Mouse (Mus musculus) CH12.LX (cell line): ENCODE measurements around the gene Camta1. TPM values are rescaled to one million over a fixed set of nuclear protein-coding genes. Genes with fewer than 3 reads are reported as not detected.

Experiments used
- DNase-seq: peaks from one replicate; pipeline ENCODE4 v3.0.0-alpha.2; 2013; ENCODE audit errors: extremely low read depth
- H3K27ac ChIP-seq: 2 replicates; pipeline ENCODE4 v1.5.1; 2012; ENCODE audit warnings: low read depth, mild to moderate bottlenecking, control low read depth, moderate library complexity; ENCODE audit not compliant: insufficient read depth
- H3K27me3 ChIP-seq: replicated peaks from 2 replicates; pipeline ENCODE3; 2012; ENCODE audit warnings: inconsistent platforms
- H3K36me3 ChIP-seq, 2 experiments: replicated peaks in 1 of 2; 2 replicates each; pipeline versions ENCODE3 to v1.6.1; 2012; ENCODE audit warnings: inconsistent platforms in 1 of 2, low read length in 1 of 2, mild to moderate bottlenecking in 1 of 2, mixed read lengths in 1 of 2, moderate library complexity in 1 of 2; ENCODE audit not compliant: control insufficient read depth in 1 of 2, insufficient read depth in 1 of 2
- H3K4me1 ChIP-seq, 2 experiments: 2 replicates each; pipeline ENCODE4 v1.6.1; 2012; ENCODE audit warnings: inconsistent platforms in 1 of 2, moderate library complexity in 1 of 2; ENCODE audit not compliant: insufficient read depth in 2 of 2, control insufficient read depth in 1 of 2
- H3K4me2 ChIP-seq: 2 replicates; pipeline ENCODE4 v1.6.1; 2012; ENCODE audit warnings: low read depth, mild to moderate bottlenecking, control low read depth; ENCODE audit not compliant: poor library complexity, insufficient read depth, severe bottlenecking
- H3K4me3 ChIP-seq, 3 experiments: fragments of 150-350 bp in 1 of 3; sonication (generic) in 1 of 3; replicated peaks in 1 of 3; 2 replicates each; pipeline versions ENCODE3 to v1.5.1; 2011 to 2012; ENCODE audit warnings: low read depth in 2 of 3, low read length in 2 of 3, mild to moderate bottlenecking in 2 of 3, moderate library complexity in 2 of 3, control low read depth in 1 of 3, improper control_type of control experiment in 1 of 3, inconsistent platforms in 1 of 3, mixed read lengths in 1 of 3; ENCODE audit not compliant: poor library complexity in 1 of 3
- H3K79me2 ChIP-seq: replicated peaks from 2 replicates; pipeline ENCODE4 v1.6.1; 2012; ENCODE audit warnings: mild to moderate bottlenecking, moderate library complexity; ENCODE audit not compliant: control insufficient read depth, poor library complexity, insufficient read depth, severe bottlenecking; ENCODE audit errors: extremely low read depth
- H3K9ac ChIP-seq: 2 replicates; pipeline ENCODE4 v1.6.1; 2012; ENCODE audit warnings: low read depth, mild to moderate bottlenecking, control low read depth, moderate library complexity; ENCODE audit not compliant: insufficient read depth
- H3K9me3 ChIP-seq: replicated peaks from 2 replicates; pipeline ENCODE3; 2012; ENCODE audit warnings: low read length, inconsistent platforms, mixed read lengths
- BHLHE40 ChIP-seq: IDR thresholded peaks from 2 replicates; pipeline ENCODE4 v1.6.1; 2011; ENCODE audit warnings: mild to moderate bottlenecking, low read depth, low read length, improper control_type of control experiment
- CHD1 ChIP-seq: IDR thresholded peaks from 2 replicates; pipeline ENCODE4 v1.6.1; 2012; ENCODE audit warnings: low read depth, low read length, improper control_type of control experiment, inconsistent platforms
- CHD2 ChIP-seq: IDR thresholded peaks from 2 replicates; pipeline ENCODE4 v1.6.1; 2011; ENCODE audit warnings: low read length, improper control_type of control experiment
- CTCF ChIP-seq, 2 experiments: IDR thresholded peaks in 1 of 2; conservative IDR thresholded peaks in 1 of 2; 2 replicates each; pipeline ENCODE4 v1.5.1; 2011 to 2012; ENCODE audit warnings: low read depth in 2 of 2, low read length in 2 of 2, improper control_type of control experiment in 1 of 2, inconsistent platforms in 1 of 2, mild to moderate bottlenecking in 1 of 2, moderate library complexity in 1 of 2
- E2F4 ChIP-seq: IDR thresholded peaks from 2 replicates; pipeline ENCODE4 v1.6.1; 2011; ENCODE audit warnings: low read depth, low read length, improper control_type of control experiment; ENCODE audit not compliant: insufficient replicate concordance
- GABPA ChIP-seq: IDR thresholded peaks from 2 replicates; pipeline ENCODE4 v1.6.1; 2012; ENCODE audit warnings: low read depth, low read length, improper control_type of control experiment, inconsistent platforms; ENCODE audit not compliant: insufficient replicate concordance
- HCFC1 ChIP-seq: IDR thresholded peaks from 2 replicates; pipeline ENCODE4 v1.6.1; 2012; ENCODE audit warnings: low read depth, mild to moderate bottlenecking, inconsistent platforms, low read length, improper control_type of control experiment
- IRF4 ChIP-seq: IDR thresholded peaks from 2 replicates; pipeline ENCODE4 v1.6.1; 2014; ENCODE audit warnings: low read depth, mild to moderate bottlenecking, inconsistent platforms, low read length, improper control_type of control experiment
- JUN ChIP-seq: IDR thresholded peaks from 2 replicates; pipeline ENCODE4 v1.6.1; 2011; ENCODE audit warnings: low read depth, mild to moderate bottlenecking, low read length, improper control_type of control experiment, moderate library complexity; ENCODE audit not compliant: insufficient read depth
- KAT2A ChIP-seq: IDR thresholded peaks from 2 replicates; pipeline ENCODE4 v1.6.1; 2012; ENCODE audit warnings: low read length, improper control_type of control experiment, inconsistent platforms; ENCODE audit not compliant: insufficient replicate concordance
- MAFK ChIP-seq: IDR thresholded peaks from 2 replicates; pipeline ENCODE4 v1.6.1; 2011; ENCODE audit warnings: low read length, improper control_type of control experiment; ENCODE audit not compliant: insufficient replicate concordance
- MAX ChIP-seq: IDR thresholded peaks from 2 replicates; pipeline ENCODE4 v1.6.1; 2011; ENCODE audit warnings: low read length, improper control_type of control experiment
- NELFE ChIP-seq: IDR thresholded peaks from 2 replicates; pipeline ENCODE4 v1.6.1; 2011; ENCODE audit warnings: low read depth, low read length, improper control_type of control experiment
- NRF1 ChIP-seq: IDR thresholded peaks from 2 replicates; pipeline ENCODE4 v1.6.1; 2014; ENCODE audit warnings: low read depth, mild to moderate bottlenecking, inconsistent platforms, low read length, improper control_type of control experiment, moderate library complexity
- PAX5 ChIP-seq: IDR thresholded peaks from 2 replicates; pipeline ENCODE4 v1.6.1; 2012; ENCODE audit warnings: low read length, inconsistent platforms, mixed read lengths
- POLR2AphosphoS2 ChIP-seq: IDR thresholded peaks from 2 replicates; pipeline ENCODE4 v1.6.1; 2011; ENCODE audit warnings: low read depth, low read length, improper control_type of control experiment
- RAD21 ChIP-seq: IDR thresholded peaks from 2 replicates; pipeline ENCODE4 v1.6.1; 2011; ENCODE audit warnings: low read depth, mild to moderate bottlenecking, low read length, improper control_type of control experiment, moderate library complexity
- RCOR1 ChIP-seq: conservative IDR thresholded peaks from 2 replicates; pipeline ENCODE4 v1.6.1; 2012; ENCODE audit warnings: low read depth, mild to moderate bottlenecking, inconsistent platforms, low read length, improper control_type of control experiment
- SMC3 ChIP-seq: IDR thresholded peaks from 2 replicates; pipeline ENCODE4 v1.6.1; 2011; ENCODE audit warnings: low read depth, low read length, improper control_type of control experiment
- TBP ChIP-seq: conservative IDR thresholded peaks from 2 replicates; pipeline ENCODE4 v1.6.1; 2011; ENCODE audit warnings: low read depth, low read length, improper control_type of control experiment
- UBTF ChIP-seq: IDR thresholded peaks from 2 replicates; pipeline ENCODE4 v1.6.1; 2012; ENCODE audit warnings: low read depth, mild to moderate bottlenecking, inconsistent platforms, low read length, improper control_type of control experiment, moderate library complexity
- USF1 ChIP-seq: IDR thresholded peaks from 2 replicates; pipeline ENCODE4 v1.6.1; 2014; ENCODE audit warnings: low read depth, mild to moderate bottlenecking, inconsistent platforms, low read length, improper control_type of control experiment
- ZKSCAN1 ChIP-seq: IDR thresholded peaks from 2 replicates; pipeline ENCODE4 v1.6.1; 2012; ENCODE audit warnings: low read depth, inconsistent platforms, low read length, improper control_type of control experiment, borderline replicate concordance
- ZMIZ1 ChIP-seq: IDR thresholded peaks from 2 replicates; pipeline ENCODE4 v1.6.1; 2012; ENCODE audit warnings: low read depth, mild to moderate bottlenecking, inconsistent platforms, low read length, improper control_type of control experiment
- ZNF384 ChIP-seq: IDR thresholded peaks from 2 replicates; pipeline ENCODE4 v1.6.1; 2012; ENCODE audit warnings: low read depth, low read length, improper control_type of control experiment, inconsistent platforms
- dilution Hi-C: fragments of 300-500 bp; cut with MboI; formaldehyde crosslinking; loops from 2 replicates; pipeline ENCODE4 v1.14.3; 2020; ENCODE audit warnings: low sequenced_read_pairs; ENCODE audit not compliant: extremely low pct_unique_long_range_greater_than_20kb, extremely low pct_ligation_motif_present
- in situ Hi-C: fragments of 300-500 bp; cut with MboI; formaldehyde crosslinking; loops from 3 replicates; pipeline ENCODE4 v1.14.3; 2019; ENCODE audit warnings: low sequenced_read_pairs, low pct_ligation_motif_present, low pct_unique_long_range_greater_than_20kb, mixed read lengths
- polyA plus RNA-seq: library from polyadenylated mRNA; unstranded; fragments of >175 nt; gene quantifications from 2 replicates; pipeline ENCODE4 v1.2.1, GENCODE M21; 2012; ENCODE audit warnings: low read depth; ENCODE audit not compliant: insufficient read length
- total RNA-seq, 2 experiments: library from RNA; depleted of rRNA; stranded (reverse); fragments of 300-350 nt in 1 of 2; fragments of >200 nt in 1 of 2; gene quantifications; 2 replicates each; pipeline ENCODE4 v1.2.3; 2012 to 2014

Camta1 gene
- total and polyA plus RNA-seq, 3 experiments, result 9.9 to 32.5 (median 15.3) TPM

- no peaks in the 10 kb centered on the region for H3K36me3 ChIP-seq
- dilution Hi-C loops (no loop called here), in situ Hi-C loops (no loop called here)
- H3K4me3 ChIP-seq, result no peak overlapping the region
- no peaks in the 10 kb centered on the region for H3K79me2 ChIP-seq
- H3K9me3 ChIP-seq, result peaks cover 95% of the 10 kb centered on the region
- H3K27ac ChIP-seq, result no peak overlapping the region
- no peak overlapping the region for H3K9ac ChIP-seq
- H3K27me3 ChIP-seq, result no peaks in the 10 kb centered on the region
- no peak for TF ChIP-seq CHD1
- TF ChIP-seq CHD2, result no peak
- TF ChIP-seq ZMIZ1, result no peak
- no peak for TF ChIP-seq MAX
- no peak for TF ChIP-seq RAD21
- no peak for TF ChIP-seq GABPA
- no peak for TF ChIP-seq USF1
- TF ChIP-seq CTCF (conservative IDR thresholded peaks at IDR 0.05 in 1 of 2, IDR thresholded peaks at IDR 0.05 in 1 of 2; ENCODE audit: low read depth in 2 of 2, low read length in 2 of 2), result no peak
- TF ChIP-seq NRF1, result no peak
- no peak for TF ChIP-seq E2F4
- no peak for TF ChIP-seq TBP
- no peak for TF ChIP-seq NELFE
- TF ChIP-seq SMC3, result no peak
- no peak for DNase-seq
- H3K4me1 ChIP-seq, result no peaks in the 10 kb centered on the region
- H3K4me2 ChIP-seq, result no peak overlapping the region
These were observed 200.2 kb downstream of the Camta1 start for GRCm38 (mm10) chr4:151661486-151661885.

- no peak overlapping the region for H3K4me3 ChIP-seq
- H3K4me1 ChIP-seq, result no peaks in the 10 kb centered on the region
- H3K4me2 ChIP-seq, result no peak overlapping the region
- in situ Hi-C loops, result no loop called here
- no peak for DNase-seq
- H3K9ac ChIP-seq, result no peak overlapping the region
- TF ChIP-seq MAFK (no peak), UBTF (no peak), IRF4 (no peak), PAX5 (no peak), GABPA (no peak), RCOR1 (no peak), CHD2 (no peak), BHLHE40 (no peak), HCFC1 (no peak), POLR2AphosphoS2 (no peak), KAT2A (no peak), ZNF384 (no peak), ZMIZ1 (no peak), CHD1 (no peak), ZKSCAN1 (no peak), JUN (no peak), USF1 (no peak), TBP (no peak), MAX (no peak)
- TF ChIP-seq, all 38 proteins: peak for 0
- Histone ChIP-seq H3K36me3 (no peaks in the 10 kb centered on the region), H3K27me3 (no peaks in the 10 kb centered on the region), H3K79me2 (no peaks in the 10 kb centered on the region), H3K9me3 (peaks cover 84% of the 10 kb centered on the region), H3K27ac (no peak overlapping the region)
- dilution Hi-C loops, result no loop called here
These were observed 205.2 kb downstream of the Camta1 start for GRCm38 (mm10) chr4:151656427-151656826.
